Mouse (Mus musculus) liver, postnatal 0 days (tissue): Measurements from ENCODE around the gene Cmtm5.

Experiments used
- CTCF ChIP-seq: sonication (generic); IDR thresholded peaks from 2 replicates; pipeline ENCODE4 v1.5.1; 2016; ENCODE audit warnings: antibody characterized with exemption, low read depth
- EP300 ChIP-seq: IDR thresholded peaks from 2 replicates; pipeline ENCODE4 v1.6.1; 2016; ENCODE audit warnings: antibody characterized with exemption, low read depth, mild to moderate bottlenecking

DNA sequence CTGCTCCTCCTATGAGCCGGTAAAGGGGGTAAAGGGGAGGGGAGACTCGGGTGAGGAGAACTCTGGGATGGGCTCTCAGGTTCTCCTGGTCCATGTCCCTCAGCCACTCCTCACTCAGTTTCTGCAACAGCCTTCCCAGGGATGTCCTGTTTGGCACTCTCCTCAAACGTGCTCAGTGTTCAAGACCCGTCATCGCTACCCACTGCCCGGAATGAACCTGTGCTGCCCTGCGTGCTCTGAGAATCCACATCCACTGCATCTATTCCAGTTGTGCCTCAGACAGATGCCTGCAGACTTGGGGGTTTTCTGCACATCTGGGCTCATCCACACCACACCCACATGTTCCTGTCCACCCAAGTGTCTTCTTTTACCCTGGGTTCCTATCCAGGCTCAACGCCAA, 6.4 kb downstream of the Cmtm5 start:
- TF ChIP-seq CTCF (no peak), EP300 (no peak)
